Mouse (Mus musculus) effector memory CD4-positive, alpha-beta T cell, adult 7 months (primary cell): Measurements from ENCODE around the gene Tbl3. TPM values are rescaled to one million over a fixed set of nuclear protein-coding genes. Genes with fewer than 3 reads are reported as not detected.

Experiments used
- polyA plus RNA-seq: library from polyadenylated mRNA; unstranded; fragments of 100-300 nt; shearing (Covaris generic); gene quantifications from one replicate; pipeline ENCODE4 v1.2.1, GENCODE M21; 2017

The Tbl3 gene
- 45.0 TPM for polyA plus RNA-seq

DNA sequence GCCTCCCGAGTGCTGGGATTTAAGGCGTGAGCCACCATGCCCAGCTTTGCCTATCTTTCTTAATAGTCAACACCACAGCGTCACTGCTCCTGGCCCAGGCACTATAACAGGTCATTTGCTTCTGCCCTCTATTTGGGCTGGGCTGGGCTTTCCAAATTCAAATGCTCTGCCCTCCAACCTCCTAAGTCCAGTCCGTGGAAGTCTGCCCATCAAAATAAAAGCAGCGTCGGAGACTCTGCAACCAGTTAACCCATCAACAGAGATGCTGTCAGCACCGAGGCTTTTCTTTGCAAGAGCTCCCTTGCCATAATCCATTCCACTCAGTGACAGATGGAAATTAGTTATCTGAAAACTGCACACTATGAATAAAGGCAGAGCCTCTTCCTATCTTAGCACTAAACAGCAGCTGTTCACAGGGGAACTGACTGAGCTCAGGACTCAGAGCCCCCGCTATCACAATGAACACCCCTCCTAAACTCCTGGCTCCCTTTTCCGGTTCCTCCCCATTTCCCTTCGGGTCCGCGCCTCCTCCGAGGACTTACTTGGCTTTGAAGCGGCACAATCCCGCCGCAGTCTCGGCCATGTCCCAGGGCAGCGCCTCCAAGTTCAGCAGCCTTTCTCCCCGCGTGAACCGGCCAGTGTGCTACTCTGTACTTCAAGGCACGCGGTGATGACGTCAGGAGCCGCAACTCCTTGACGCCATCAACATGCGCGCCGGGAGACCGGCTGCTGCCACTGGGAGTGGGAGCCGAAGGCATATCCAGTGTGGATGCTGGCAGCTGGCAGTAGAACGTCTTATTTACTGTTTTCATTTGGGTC, at the start of gene Tbl3:
Gene Tbl3, minus strand, starts transcription at position 679 of the 819 bp plus-strand sequence.

DNA sequence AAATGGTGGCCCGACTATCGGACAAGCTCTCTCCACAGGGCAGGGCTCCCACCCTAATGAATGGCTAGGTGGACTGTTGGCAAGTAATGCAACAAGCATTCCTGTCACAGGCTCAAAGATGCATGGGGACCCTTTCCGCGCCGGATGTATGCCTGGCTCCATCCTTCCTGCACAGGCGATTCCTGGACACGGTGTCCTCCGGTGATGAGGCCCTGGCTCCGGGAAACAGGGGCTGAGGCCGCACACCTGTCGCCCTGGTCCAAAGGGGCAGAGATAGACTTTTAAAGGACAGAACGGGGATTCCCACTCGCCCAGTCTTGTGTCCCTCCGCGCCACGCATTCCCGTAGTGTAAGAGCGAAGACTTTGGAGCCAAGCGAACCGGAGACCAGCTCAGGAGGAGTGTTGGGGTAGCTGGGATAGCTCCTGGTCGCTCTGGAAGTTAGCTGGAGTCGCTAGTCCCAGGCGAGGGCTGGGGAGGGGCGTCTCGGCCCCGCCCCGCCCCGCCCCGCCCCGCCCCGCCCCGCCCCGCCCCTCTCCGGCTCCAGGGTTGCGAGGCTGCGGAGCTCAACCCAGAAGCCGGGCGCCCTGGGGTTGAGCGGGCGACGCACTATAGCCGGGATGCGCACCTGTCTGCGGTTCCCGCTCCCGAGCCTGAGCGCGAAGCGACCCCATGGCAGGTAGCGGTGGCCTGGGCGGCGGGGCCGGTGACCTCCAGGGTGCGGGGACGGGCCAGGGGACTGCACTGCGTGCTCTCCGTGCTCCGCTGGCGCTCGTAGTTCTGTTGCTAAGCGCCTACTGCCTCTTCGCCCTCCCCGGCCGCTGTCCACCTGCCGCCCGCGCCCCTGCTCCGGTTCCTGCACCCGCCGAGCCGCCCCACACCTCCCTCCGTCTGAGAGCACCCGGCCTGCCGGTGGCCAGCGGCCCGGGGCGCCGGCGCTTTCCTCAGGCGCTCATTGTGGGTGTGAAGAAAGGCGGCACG, 45.2 kb upstream of the Tbl3 start, which contains the start of gene Hs3st6:
Gene Hs3st6, plus strand, starts transcription at position 574 of the 980 bp plus-strand sequence.

DNA sequence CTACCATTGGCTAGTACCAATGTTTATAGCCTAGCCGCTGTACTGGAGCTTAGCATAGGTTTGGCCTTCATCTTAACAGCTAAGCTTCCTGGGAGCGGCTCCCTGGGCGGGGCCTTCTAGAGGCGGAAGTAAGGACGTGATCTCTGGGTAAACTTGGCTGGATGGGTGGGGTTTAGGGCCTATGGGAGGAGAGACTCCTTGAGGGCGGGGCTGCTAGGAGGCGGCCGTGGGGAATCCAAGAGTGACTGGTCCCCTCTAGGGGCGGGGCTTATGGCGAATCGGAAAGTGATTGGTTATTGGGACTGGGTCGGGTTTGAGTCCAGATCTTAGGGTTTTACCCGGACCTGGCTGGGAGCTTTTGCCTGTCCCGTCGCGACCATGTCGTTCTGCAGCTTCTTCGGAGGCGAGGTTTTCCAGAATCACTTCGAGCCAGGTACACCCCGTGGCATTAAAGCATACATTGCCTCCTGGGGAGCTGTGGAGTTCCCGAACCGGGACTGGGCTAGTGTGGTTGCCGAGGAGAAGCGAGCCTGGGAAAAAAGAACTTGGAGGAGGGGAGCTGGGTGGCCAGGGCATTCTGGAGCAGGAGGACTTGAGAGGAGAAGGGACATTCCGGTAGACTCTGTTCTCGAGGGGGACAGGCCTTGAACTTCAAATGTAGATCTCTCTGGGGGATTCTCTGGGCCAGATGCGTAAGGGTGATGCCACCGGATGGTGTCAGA, 29.0 kb upstream of the Tbl3 start, which contains the start of gene Msrb1:
Gene Msrb1, plus strand, starts transcription at position 313 of the 722 bp plus-strand sequence.

DNA sequence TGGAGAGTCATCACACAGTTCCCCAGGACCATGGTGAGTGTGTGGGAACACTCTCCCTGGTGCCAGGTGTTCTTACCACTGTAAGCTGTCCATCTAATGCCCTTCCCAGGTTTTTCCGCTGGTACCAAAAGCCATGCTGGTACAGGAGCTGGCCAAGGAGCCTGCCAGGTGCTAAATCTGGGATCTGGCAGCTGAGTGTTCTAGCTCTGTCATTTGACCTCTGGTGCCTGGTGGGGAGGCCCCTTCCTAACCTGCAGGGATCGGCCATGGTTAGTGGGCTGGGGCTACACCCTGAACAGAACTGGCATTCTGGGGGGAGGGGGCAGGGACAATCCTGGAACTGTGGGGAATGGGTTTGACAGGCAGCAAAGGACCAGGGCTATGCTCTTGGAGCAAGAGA, 20.2 kb upstream of the Tbl3 start, which contains the start of gene Rpl3l:
Gene Rpl3l, plus strand, starts transcription at position 203 of the 400 bp plus-strand sequence.

DNA sequence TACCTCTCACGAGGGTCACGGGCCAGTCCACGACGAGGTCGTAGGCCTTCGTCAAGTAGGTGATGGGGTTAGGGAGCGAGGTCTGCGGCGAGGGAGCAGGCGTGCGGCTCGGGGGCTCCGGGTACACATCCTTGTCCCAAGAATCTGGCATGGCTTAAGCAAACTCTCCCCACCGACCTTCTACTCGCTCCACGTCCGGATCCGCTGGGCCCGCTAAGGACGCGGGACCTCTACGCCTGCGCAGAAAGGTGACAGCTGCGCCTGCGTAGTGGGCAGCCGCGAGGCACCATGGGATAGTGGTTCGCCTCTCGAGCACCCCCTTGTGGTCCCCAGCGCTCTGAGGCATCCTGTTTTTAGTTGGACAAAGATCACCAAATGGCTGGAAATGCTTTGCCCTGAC, 16.7 kb upstream of the Tbl3 start, which contains the start of gene Ndufb10:
Gene Ndufb10, minus strand, starts transcription at position 295 of the 400 bp plus-strand sequence.

DNA sequence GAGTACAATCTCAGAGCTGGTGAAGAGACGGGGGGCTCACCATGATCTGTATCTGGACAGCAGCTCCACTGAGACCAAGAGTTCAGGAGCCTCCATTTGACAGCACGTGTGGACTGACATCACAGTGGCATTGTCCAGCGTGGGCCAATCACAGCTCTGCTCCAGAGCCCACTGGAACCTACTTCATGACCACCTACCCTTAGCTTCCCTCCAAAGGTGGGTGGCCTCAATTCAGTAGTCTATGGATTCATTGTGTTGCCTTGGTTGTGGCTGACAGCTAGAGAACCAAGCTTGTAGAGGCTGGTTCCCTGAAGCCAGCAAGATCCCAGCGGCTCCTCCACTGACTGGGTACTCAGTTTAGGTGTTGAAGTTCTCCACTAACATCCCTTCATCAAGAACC, 10.5 kb upstream of the Tbl3 start, which contains the start of the genes Rnf151 and Rps2:
Gene Rnf151, minus strand, starts transcription at position 121 of the 400 bp plus-strand sequence.
Gene Rps2, plus strand, starts transcription at position 174 of the 400 bp plus-strand sequence.

DNA sequence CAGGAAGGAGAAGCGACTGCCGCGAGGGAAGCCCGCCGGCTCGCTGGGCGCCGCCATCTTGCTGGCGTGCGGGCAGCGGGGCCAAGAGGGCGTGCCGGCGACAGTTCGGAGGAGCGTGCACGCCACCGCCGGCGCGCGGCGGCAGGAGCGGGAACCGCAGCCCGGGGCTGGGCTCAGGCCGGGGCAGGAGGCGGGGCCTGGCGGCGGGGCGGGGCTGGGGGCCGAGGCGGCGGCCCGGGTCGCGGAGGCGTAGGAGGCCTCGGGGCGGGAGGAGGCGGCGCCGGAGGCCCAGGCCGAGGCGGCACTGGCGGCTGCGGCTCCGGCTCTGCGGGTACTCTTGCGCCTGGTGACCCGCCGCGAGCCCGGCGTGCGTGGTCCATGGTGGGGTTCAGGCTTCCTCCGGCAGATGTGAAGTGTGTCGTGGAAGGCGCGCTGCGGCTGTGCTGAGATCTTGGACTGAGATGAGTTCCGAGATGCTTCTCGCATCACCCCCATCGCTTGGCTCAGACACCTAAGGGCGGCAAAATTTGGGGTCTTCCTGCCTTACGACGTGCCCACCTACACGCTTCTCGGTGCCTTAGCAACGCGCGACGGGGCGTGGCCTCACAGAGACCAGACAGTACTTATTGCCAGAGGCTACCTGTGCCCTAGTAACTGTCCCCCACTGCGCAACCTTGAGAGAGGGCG, 11.3 kb downstream of the Tbl3 start, which contains the start of the genes Gfer and Noxo1:
Gene Gfer, minus strand, starts transcription at position 146 of the 687 bp plus-strand sequence.
Gene Noxo1, plus strand, starts transcription at position 224 of the 687 bp plus-strand sequence.

DNA sequence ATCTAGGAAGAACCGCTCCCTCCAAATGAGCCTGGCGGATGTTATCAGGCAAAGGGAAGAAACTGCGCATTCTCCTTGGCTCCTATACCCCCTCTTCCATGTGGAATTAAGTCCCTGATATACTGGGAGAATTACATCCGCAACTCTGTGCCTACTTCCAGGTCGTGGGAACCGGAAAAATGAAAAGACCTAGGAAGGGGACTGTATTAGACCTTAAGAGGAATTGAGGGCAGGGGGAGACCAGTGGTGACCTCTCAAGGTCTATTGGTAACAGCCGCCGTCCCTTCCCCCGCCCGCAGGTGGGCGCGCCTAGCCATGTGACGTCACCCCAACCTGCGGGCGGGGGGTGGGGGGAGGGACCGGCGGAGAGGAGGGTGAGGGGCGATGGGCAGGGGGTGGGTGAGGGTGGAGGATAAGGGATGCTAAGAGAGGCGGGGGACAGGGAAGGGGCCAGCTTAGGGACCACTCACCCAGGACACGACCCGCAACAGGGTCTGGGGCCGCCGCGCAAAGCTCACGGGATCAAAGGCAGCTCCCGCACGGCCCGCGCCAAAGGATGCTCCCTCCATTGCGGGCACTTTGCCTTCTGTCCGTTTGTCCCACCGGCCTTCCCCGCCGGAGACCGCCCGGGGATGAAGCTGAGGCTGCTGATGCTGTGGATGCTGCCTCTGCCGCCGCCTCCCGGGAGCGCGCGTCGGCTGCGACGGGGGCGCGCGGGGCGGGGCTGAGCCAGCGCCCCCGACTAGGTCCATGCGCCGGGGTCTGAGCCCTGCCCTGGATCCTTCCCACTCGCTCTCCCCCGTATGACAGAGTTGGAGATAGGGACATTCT, 18.0 kb downstream of the Tbl3 start, which contains the start of gene Syngr3:
Gene Syngr3, minus strand, starts transcription at position 705 of the 831 bp plus-strand sequence.

DNA sequence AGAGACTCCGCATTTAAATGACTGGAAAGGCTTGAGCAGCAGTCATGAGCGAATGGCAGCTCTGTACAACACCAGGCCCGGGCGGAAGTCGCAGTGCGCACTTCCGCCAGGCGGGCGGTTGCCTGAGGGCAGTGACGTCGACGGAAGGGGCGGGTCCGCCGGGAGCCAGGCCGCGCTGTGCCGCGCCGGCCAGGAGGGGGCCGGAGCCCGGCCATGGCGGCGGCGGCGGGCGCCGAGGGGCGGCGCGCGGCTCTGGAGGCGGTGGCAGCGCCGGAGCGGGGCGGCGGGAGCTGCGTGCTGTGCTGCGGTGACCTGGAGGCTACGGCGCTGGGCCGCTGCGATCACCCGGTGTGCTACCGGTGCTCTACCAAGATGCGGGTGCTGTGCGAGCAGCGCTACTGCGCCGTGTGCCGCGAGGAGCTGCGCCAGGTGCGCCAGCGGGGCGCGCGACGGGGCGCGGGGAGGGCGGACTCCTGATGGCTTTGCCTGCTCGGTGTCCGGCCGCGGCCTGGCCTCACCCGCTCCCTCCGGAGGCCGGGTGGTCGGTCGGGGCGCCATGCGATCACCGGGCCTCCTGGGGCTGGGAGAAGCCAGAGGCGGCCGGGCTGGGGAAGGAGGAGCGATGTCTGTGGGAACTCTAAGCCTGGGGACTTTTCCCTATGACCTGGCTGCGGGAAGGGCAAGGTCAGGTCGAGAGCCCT, 37.8 kb downstream of the Tbl3 start, which contains the start of gene Zfp598:
Gene Zfp598, plus strand, starts transcription at position 143 of the 701 bp plus-strand sequence.

DNA sequence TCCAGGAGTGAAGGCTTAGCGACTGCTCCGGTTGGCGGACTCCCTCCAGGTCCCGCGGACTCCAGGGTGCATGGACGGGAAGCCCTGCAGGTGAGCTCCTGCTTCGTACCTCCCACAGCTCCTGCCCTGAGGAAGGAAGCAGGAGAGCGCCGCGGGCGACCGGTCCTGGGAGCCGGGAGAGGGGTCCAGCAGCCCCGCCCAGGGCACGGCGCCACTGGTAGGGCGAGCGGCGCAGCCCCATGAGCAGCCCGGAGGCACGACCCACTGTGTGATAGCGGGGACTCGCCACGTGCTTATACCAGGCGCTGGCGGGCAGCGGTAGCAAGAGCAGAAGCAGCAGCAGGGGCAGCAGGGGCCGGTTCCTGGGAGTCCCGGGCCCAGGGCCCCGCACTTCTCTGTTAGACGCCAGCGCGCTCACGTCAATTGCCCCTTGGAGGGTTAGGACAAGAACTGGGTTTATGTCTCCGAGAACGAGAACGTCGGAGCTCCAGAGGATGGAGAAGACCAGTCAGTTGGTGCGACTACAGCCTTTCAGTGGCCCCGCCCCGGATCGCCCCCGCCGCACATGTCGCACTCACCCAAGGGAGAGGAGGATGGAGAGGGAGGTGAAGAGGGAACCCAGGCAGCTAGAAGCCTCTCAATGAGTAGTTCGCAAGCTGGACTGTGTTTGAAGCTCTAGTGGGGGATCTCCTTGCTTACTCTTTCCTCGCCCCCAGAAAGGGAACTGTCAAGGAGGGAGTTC, 49.3 kb downstream of the Tbl3 start, which contains the start of gene Npw:
Gene Npw, minus strand, starts transcription at position 441 of the 742 bp plus-strand sequence.

DNA sequence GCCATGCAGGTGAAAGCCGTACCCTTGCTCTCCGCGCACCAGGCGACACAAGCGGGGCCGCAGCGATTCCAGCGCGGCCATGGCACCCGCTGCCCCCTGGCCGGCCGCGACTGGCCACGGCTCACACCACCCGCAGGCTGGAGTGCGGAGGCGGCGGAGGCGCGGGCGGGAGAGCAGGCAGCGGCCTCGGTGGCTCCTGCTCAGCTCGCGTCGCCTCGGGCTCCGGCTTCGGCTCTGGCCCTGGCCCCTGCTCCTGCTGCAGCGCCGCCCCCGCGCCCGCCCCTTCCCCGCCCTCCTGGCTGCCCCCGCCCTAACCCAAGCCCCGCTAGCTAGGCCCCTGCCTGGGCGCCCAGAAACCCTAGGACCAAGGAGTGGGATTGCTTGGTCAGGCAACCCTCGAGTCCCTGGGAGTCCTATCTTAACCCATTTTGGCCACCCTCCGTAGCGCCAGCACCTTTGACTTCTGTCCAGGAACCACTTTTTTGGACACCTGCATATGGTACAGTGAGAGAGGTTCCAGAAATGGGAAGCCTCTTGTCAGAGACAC, 57.3 kb downstream of the Tbl3 start, which contains the start of gene Slc9a3r2:
Gene Slc9a3r2, minus strand, starts transcription at position 258 of the 547 bp plus-strand sequence.

Other genes with a start within 250 kb of the Tbl3 start
- 118 TPM for gene E4f1, start 237.3 kb downstream of the Tbl3 start, polyA plus RNA-seq
- 14.9 TPM for gene Pgp, start 237.3 kb downstream of the Tbl3 start, polyA plus RNA-seq
- 0.74 TPM for gene Bricd5, start 233.8 kb downstream of the Tbl3 start, polyA plus RNA-seq
- 18.7 TPM for gene Mlst8, start 228.6 kb downstream of the Tbl3 start, polyA plus RNA-seq
- gene Caskin1, start 219.1 kb downstream of the Tbl3 start, polyA plus RNA-seq, result 0.39 TPM
- gene Traf7, start 179.7 kb downstream of the Tbl3 start, polyA plus RNA-seq, result 57.3 TPM
- gene Rab26, start 173.4 kb downstream of the Tbl3 start, polyA plus RNA-seq, result 2.1 TPM
- gene Pkd1, start 157.8 kb downstream of the Tbl3 start, polyA plus RNA-seq, result 41.2 TPM
- 34.6 TPM for gene Tsc2, start 75.0 kb downstream of the Tbl3 start, polyA plus RNA-seq
- 3.4 TPM for gene Nthl1, start 75.0 kb downstream of the Tbl3 start, polyA plus RNA-seq
- gene Slc9a3r2, start 57.3 kb downstream of the Tbl3 start, polyA plus RNA-seq, result not detected
- not detected for gene Npw, start 49.2 kb downstream of the Tbl3 start, polyA plus RNA-seq
- gene Zfp598, start 38.0 kb downstream of the Tbl3 start, polyA plus RNA-seq, result 17.8 TPM
- 1.9 TPM for gene Syngr3, start 17.7 kb downstream of the Tbl3 start, polyA plus RNA-seq
- 27.8 TPM for gene Gfer, start 11.5 kb downstream of the Tbl3 start, polyA plus RNA-seq
- 2.1 TPM for gene Noxo1, start 11.4 kb downstream of the Tbl3 start, polyA plus RNA-seq
- gene Rnf151, start 10.4 kb upstream of the Tbl3 start, polyA plus RNA-seq, result not detected
- 933 TPM for gene Rps2, start 10.5 kb upstream of the Tbl3 start, polyA plus RNA-seq
- 150 TPM for gene Ndufb10, start 16.8 kb upstream of the Tbl3 start, polyA plus RNA-seq
- gene Rpl3l, start 20.2 kb upstream of the Tbl3 start, polyA plus RNA-seq, result not detected
- 9.2 TPM for gene Msrb1, start 29.0 kb upstream of the Tbl3 start, polyA plus RNA-seq
- gene Hs3st6, start 45.3 kb upstream of the Tbl3 start, polyA plus RNA-seq, result not detected
- gene Meiob, start 96.6 kb upstream of the Tbl3 start, polyA plus RNA-seq, result not detected
- gene Hagh, start 132.5 kb upstream of the Tbl3 start, polyA plus RNA-seq, result 30.3 TPM
- gene Fahd1, start 142.7 kb upstream of the Tbl3 start, polyA plus RNA-seq, result 0.34 TPM
- gene Igfals, start 158.3 kb upstream of the Tbl3 start, polyA plus RNA-seq, result not detected
- gene Nubp2, start 178.7 kb upstream of the Tbl3 start, polyA plus RNA-seq, result 65.8 TPM
- 82.4 TPM for gene Spsb3, start 179.0 kb upstream of the Tbl3 start, polyA plus RNA-seq
- gene Eme2, start 187.4 kb upstream of the Tbl3 start, polyA plus RNA-seq, result 22.2 TPM
- gene Mrps34, start 187.5 kb upstream of the Tbl3 start, polyA plus RNA-seq, result 49.7 TPM
- gene Nme3, start 188.8 kb upstream of the Tbl3 start, polyA plus RNA-seq, result 26.7 TPM
- 50.7 TPM for gene Mapk8ip3, start 229.3 kb upstream of the Tbl3 start, polyA plus RNA-seq